Mouse (Mus musculus): ENCODE measurements around the gene Phlda1. TPM values are rescaled to one million over a fixed set of nuclear protein-coding genes. Genes with fewer than 3 reads are reported as not detected.

The Phlda1 gene
- polyA plus RNA-seq (2015; fragmentation: Nextera tagmentation; extraction: Ambion mirVana): 4.4 and 5.6 TPM in 2 replicates

DNA sequence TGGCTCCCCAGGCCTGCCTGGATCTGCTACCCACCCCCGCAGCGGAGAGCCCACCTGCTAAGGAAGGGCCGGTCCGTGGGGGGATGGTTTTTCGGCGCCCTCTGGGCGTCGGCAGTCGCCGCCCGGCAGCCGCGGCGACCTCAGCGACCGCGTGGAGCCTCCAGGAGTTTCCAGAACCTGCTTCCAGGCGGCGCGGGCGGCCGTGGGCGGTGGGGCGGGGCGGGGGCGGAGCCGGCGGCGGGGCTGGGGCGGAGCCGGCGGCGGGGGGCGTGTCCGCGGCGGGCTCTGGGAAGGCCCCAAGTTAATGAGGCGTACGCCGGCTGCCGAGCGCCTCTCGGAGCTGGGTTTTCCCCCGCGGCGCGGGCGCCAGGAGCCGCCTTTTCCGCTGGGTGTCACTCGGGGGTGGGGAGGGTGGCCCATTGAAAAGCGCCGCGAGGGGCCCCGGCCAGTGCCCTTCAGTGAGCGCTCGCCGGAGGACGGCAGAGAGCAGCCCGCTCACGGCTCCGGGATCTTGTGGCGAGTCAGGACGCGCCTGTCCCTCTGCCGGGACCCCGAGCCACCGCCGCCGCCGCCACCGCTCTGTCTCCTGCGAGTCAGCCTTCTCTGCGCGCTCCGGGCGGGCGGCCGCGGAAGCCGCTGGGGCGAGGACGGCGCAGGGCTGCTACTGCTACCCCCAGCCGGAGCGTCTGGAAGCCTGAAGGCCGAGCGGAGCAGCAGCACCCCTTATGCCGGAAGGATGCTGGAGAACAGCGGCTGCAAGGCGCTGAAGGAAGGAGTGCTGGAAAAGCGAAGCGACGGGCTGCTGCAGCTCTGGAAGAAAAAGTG lies at the start of gene Phlda1:
TSS of gene Phlda1 (plus strand) at position 186 of the 825 bp plus-strand sequence.
- H3K4me1 ChIP-seq (replicated peaks): peaks cover 48% of the 10 kb centered on the region
- 1% methylated on average over 86 of the region's 94 CpGs for WGBS (ENCODE audit: insufficient replicate concordance)
- peak; percentile 90 for ATAC-seq (ENCODE audit: low read depth)

DNA sequence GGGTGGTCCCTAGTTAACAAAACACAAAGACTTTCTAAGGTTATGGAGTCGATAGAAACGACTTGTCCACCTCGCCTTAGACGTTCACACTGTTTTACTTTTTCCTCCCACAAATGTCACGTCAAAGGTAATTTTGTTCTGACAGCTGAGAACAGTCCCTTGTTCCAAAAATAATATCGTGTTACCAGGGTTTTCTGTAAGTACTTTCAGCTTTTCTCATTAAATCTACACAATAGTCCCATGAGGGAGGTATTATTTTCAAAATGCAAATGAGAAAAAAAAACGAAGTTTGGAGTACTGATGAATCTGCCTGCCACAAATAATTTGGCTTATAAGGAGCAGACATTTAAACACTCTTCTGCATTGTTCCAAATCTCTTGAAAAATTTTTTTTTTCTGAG lies 48.0 kb upstream of the Phlda1 start:
- Histone ChIP-seq H3K4me2 (no peak overlapping the region), H3K27ac (no peak overlapping the region)

More for the DNA sequence above, at the start of gene Phlda1:
- peak within 1 kb of the TSS; percentile 73 for H3K27ac ChIP-seq
- no peaks in the 10 kb centered on the region for H3K36me3 ChIP-seq
- peaks cover 46% of the 10 kb centered on the region for H3K27me3 ChIP-seq
- peak within 1 kb of the TSS; percentile 86 for H3K4me2 ChIP-seq
- peak within 1 kb of the TSS; percentile 73 for H3K4me3 ChIP-seq (replicated peaks)
- DNase-seq: peak; percentile 80
- peak within 1 kb of the TSS; percentile 81 for H3K9ac ChIP-seq
- no peaks in the 10 kb centered on the region for H3K9me3 ChIP-seq (replicated peaks)

DNA sequence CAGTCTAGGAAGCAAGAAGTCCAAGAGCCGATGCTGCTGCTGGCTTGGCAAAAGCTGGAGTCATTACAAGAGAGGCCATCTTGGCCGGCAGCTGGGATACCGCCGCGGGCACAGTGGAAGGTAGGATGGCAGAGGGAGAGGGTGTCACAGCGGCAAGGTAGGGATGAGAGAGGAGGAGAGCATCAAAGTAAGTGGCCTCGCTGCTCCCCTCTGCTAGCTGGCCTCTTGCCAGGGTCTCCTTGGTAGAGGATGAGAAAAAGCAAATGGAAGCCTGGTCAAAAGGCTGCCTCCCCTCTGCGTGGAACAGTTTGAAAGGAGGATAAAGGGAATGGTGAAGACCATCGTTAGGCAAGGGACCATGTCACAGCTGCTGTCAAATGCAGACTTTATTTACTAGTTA lies 47.0 kb upstream of the Phlda1 start:
- ATAC-seq (ENCODE audit: low read depth): no peak
- Histone ChIP-seq H3K4me3 (replicated peaks) (no peak overlapping the region), H3K9ac (no peak overlapping the region), H3K27ac (no peak overlapping the region), H3K9me3 (replicated peaks) (no peaks in the 10 kb centered on the region), H3K36me3 (no peaks in the 10 kb centered on the region), H3K4me2 (no peak overlapping the region), H3K4me1 (replicated peaks) (no peaks in the 10 kb centered on the region), H3K27me3 (no peaks in the 10 kb centered on the region)
- no peak for DNase-seq
- 85% methylated on average over 9 of the region's 9 CpGs for WGBS (ENCODE audit: insufficient replicate concordance)

More for the DNA sequence above, 48.0 kb upstream of the Phlda1 start:
- Histone ChIP-seq H3K36me3 (no peaks in the 10 kb centered on the region), H3K27me3 (no peaks in the 10 kb centered on the region), H3K9ac (no peak overlapping the region), H3K9me3 (replicated peaks) (no peaks in the 10 kb centered on the region), H3K4me1 (replicated peaks) (no peaks in the 10 kb centered on the region), H3K4me3 (replicated peaks) (no peak overlapping the region)
- ATAC-seq (ENCODE audit: low read depth): no peak
- no peak for DNase-seq
- WGBS (ENCODE audit: insufficient replicate concordance): 67% methylated on average over 7 of the region's 7 CpGs

DNA sequence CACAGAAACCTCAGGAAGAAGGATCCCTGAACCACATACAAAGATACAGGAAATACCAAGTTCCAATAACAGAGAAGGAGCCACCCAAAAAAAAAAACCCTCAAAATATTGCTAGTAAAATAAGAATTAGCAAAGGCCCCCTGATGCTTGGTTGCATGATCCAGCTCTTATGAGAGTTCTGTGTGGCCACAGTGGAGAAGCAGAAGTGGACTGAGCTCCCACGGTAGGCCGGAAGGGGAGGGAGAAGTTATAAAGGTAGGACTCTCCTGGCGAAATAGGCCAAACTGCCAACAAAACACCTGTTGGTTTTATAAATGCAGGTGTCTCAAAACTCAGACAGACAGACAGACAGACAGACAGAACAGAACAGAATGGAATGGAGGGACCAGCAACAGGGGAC lies 46.2 kb upstream of the Phlda1 start:
- WGBS (ENCODE audit: insufficient replicate concordance): 49% methylated on average over 3 of the region's 3 CpGs
- DNase-seq (no peak), ATAC-seq (ENCODE audit: low read depth) (no peak)
- no peaks in the 10 kb centered on the region for H3K4me1 ChIP-seq (replicated peaks)
- H3K36me3 ChIP-seq: no peaks in the 10 kb centered on the region
- H3K27ac ChIP-seq: no peak overlapping the region
- H3K4me2 ChIP-seq: no peak overlapping the region
- H3K9me3 ChIP-seq (replicated peaks): no peaks in the 10 kb centered on the region
- no peaks in the 10 kb centered on the region for H3K27me3 ChIP-seq
- H3K9ac ChIP-seq: no peak overlapping the region
- H3K4me3 ChIP-seq (replicated peaks): no peak overlapping the region

DNA sequence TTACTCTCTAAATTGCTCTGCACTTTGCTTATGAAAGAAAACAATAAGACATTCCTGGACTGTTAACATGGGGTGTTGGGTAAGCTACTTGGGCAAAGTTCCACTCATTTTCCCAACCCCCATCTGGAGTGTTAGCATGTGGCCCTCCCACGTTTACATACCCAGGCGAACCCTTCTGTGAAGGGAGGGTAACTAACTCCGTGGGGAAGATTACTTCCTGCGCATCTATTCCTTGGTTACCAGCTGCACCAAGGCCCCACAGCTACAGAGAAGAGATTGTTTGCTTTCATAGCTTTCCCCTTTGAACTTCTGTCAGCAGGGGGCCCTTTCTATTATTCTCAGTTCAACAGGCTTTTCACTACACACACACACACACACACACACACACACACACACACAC lies 45.7 kb upstream of the Phlda1 start:
- DNase-seq: no peak
- H3K4me2 ChIP-seq: no peak overlapping the region
- WGBS (ENCODE audit: insufficient replicate concordance): 31% methylated on average over 4 of the region's 4 CpGs
- peaks cover 2% of the 10 kb centered on the region for H3K4me1 ChIP-seq (replicated peaks)
- H3K9me3 ChIP-seq (replicated peaks): no peaks in the 10 kb centered on the region
- H3K27ac ChIP-seq: no peak overlapping the region
- no peaks in the 10 kb centered on the region for H3K27me3 ChIP-seq
- no peak overlapping the region for H3K4me3 ChIP-seq (replicated peaks)
- no peak overlapping the region for H3K9ac ChIP-seq
- no peaks in the 10 kb centered on the region for H3K36me3 ChIP-seq
- no peak for ATAC-seq (ENCODE audit: low read depth)

DNA sequence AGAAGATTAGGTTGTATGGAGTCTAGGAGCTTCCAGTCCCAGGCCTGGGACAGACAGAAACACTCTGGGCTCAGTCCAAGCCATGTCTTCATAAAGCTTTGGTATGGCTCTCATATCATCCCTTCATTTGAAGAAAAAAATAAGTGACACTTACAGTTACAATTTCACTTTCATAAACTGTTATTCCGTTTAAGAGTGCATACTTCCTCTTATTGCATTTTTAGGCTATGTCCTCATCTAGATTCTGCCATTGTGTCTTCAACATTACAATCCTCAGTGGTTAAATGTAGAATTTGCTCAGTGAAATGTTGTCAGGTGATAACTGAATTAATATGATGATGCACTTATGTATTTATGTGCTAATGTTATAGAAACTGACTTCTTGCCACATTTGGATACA lies 41.3 kb upstream of the Phlda1 start:
- Histone ChIP-seq H3K27ac (no peak overlapping the region), H3K4me2 (no peak overlapping the region), H3K9me3 (replicated peaks) (no peaks in the 10 kb centered on the region), H3K4me1 (replicated peaks) (peaks cover 7% of the 10 kb centered on the region), H3K4me3 (replicated peaks) (no peak overlapping the region), H3K27me3 (no peaks in the 10 kb centered on the region), H3K36me3 (no peaks in the 10 kb centered on the region), H3K9ac (no peak overlapping the region)
- DNase-seq: no peak
- 50% methylated on average over 1 of the region's 1 CpGs for WGBS (ENCODE audit: insufficient replicate concordance)
- no peak for ATAC-seq (ENCODE audit: low read depth)

DNA sequence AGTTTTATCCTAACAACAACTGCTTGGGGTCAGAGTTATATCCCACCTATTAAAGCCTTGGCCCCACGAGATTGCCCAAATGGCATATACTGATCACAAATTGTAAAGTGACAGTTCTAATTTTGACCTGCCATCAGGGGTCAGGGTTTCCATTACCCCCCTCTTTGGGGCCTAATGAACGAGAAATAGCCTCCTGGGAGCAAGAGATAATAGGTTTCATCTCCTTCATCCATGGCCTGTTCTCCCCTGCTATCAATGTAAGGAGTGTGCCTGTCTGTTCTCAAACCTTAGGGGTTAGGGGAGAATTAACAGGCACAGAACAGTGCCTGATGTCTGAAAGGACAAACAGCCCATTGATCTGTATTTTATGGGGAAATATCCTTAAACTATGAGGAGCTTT lies 40.7 kb upstream of the Phlda1 start:
- 26% methylated on average over 2 of the region's 2 CpGs for WGBS (ENCODE audit: insufficient replicate concordance)
- Histone ChIP-seq H3K4me2 (no peak overlapping the region), H3K27ac (no peak overlapping the region), H3K4me1 (replicated peaks) (peaks cover 7% of the 10 kb centered on the region), H3K4me3 (replicated peaks) (no peak overlapping the region), H3K9me3 (replicated peaks) (no peaks in the 10 kb centered on the region), H3K9ac (no peak overlapping the region), H3K27me3 (no peaks in the 10 kb centered on the region), H3K36me3 (no peaks in the 10 kb centered on the region)
- ATAC-seq (ENCODE audit: low read depth): peak; percentile 63
- no peak for DNase-seq

DNA sequence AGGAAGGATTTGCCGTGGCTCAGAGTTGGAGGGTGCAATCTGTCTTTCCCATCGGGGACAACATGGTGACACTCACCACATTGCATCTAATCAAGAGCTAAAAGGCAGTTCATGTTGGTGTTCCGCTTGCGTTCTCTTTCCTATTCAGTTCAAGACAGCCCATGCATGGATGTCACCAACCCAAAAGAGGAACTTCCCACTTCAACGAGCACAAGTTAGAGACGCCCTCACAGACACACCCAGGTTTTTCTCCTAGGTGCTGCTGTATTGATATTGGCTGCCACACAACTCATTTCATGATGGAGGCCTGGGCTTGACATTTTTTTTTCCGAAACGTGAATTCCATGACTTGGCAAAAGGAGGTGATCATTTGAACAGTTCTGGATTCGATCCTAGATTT lies 34.9 kb upstream of the Phlda1 start:
- WGBS (ENCODE audit: insufficient replicate concordance): 41% methylated on average over 9 of the region's 9 CpGs
- H3K36me3 ChIP-seq: peaks cover 7% of the 10 kb centered on the region
- no peak overlapping the region for H3K4me2 ChIP-seq
- H3K4me1 ChIP-seq (replicated peaks): peaks cover 37% of the 10 kb centered on the region
- no peak overlapping the region for H3K4me3 ChIP-seq (replicated peaks)
- H3K27ac ChIP-seq: no peak overlapping the region
- H3K9me3 ChIP-seq (replicated peaks): no peaks in the 10 kb centered on the region
- H3K27me3 ChIP-seq: peaks cover 2% of the 10 kb centered on the region; the same call in 1 of the 2 replicates
- DNase-seq (no peak), ATAC-seq (ENCODE audit: low read depth) (no peak)
- H3K9ac ChIP-seq: no peak overlapping the region

DNA sequence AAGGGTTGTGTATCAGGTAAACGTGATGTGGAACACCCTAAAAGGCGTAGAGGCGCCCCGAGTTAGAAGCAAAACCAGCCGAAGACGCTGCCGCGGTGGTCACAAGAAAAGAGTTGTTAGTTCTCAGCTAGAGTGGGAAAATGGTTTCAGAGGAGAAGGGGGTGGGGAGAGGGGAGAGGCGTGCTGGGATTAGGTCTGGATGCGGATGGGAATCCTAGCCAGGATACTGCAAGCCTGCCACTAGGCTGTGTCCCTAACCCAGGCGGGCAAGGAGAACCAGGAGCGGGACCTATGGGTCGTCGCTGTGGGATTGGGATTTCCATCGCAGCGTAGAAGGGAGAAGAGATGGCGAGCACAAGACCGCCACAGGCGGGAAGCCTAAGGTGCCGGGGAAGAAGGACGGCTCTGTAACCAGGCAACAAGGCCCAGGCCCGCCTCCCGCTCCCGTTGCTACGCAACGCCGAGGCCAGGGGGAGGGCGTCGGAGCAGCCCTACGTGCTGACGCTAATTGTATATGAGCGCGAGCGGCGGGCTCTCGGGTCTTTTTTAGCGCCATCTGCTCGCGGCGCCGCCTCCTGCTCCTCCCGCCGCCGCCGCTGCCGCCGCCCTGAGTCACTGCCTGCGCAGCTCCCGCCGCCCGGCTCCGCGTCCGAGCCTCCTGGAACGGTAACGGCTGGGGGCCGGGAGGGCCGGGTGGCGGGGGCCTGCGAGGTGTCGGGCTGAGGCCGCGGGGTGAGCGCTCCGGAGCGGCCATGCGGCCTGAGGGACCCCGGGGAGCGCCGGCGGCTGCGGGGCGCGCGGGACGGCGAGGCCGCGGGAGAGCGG lies 33.2 kb upstream of the Phlda1 start, which contains the start of gene Nap1l1:
TSS of gene Nap1l1 (plus strand) at position 538 of the 825 bp plus-strand sequence.
- H3K4me3 ChIP-seq (replicated peaks): peak within 1 kb of the TSS; percentile 96
- ATAC-seq (ENCODE audit: low read depth): peak; percentile 96
- peak within 1 kb of the TSS; percentile 84 for H3K27ac ChIP-seq
- DNase-seq: peak; percentile 96
- peak within 1 kb of the TSS; percentile 96 for H3K9ac ChIP-seq
- no peaks in the 10 kb centered on the region for H3K9me3 ChIP-seq (replicated peaks)
- H3K4me2 ChIP-seq: peak within 1 kb of the TSS; percentile 93
- peaks cover 2% of the 10 kb centered on the region; the same call in 1 of the 2 replicates for H3K27me3 ChIP-seq
- H3K4me1 ChIP-seq (replicated peaks): peaks cover 54% of the 10 kb centered on the region
- peaks cover 7% of the 10 kb centered on the region for H3K36me3 ChIP-seq
- WGBS (ENCODE audit: insufficient replicate concordance): 3% methylated on average over 70 of the region's 80 CpGs

DNA sequence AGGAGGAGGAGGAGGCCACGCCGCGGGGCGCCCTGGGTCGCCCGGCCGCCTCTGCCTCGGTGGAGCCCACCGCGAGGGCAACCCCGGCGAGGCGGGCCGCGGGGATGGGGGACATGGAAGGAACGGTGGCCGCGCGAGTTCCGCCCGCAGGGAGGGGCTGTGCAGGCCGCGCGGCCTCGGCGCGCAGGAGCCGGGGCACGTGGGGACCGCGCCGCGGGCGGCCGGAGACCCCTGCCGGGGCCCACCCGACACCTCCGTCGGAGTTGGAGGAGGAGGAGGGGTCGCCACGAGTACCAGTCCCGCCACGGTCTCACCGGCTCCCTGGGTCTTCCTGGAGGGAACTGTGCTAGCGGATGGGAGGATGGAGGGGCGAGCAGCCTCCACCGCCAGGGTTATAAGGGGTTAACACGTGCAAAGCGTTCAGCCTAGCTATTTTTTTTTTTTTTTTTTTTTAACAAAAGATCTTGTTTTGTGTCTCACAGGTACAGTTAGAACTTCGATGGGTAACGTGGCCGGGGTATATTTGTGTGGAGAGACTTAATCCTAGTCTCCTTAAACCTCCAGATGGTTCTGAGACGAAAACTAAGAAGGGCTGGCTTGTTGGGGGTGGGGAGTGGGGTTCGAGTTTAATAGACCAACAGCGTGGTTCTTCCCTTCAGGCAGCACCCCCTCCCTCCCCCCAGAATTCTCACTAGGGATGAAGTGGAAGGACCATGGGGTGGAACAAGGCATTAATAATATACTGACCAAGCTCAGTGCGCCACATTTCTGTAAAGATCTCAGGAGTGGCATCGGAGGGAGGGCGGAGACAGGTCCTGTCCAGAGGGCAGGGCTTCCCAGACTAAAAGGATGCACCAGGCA lies 32.3 kb upstream of the Phlda1 start:
- peak overlapping the region; percentile 93 for H3K4me2 ChIP-seq
- H3K36me3 ChIP-seq: peaks cover 7% of the 10 kb centered on the region
- DNase-seq (peak; percentile 40), ATAC-seq (ENCODE audit: low read depth) (peak; percentile 63)
- peak overlapping the region; percentile 96 for H3K9ac ChIP-seq
- peak overlapping the region; percentile 84 for H3K27ac ChIP-seq
- WGBS (ENCODE audit: insufficient replicate concordance): under 1% methylated on average over 52 of the region's 58 CpGs
- H3K4me1 ChIP-seq (replicated peaks): peaks cover 63% of the 10 kb centered on the region
- H3K4me3 ChIP-seq (replicated peaks): peak overlapping the region; percentile 96
- peaks cover 2% of the 10 kb centered on the region; the same call in 1 of the 2 replicates for H3K27me3 ChIP-seq
- no peaks in the 10 kb centered on the region for H3K9me3 ChIP-seq (replicated peaks)

Data from liver, embryonic 13.5 days (tissue).